26 mouse cellular contexts compared by ENCODE assay signal in the genomic region with DNA sequence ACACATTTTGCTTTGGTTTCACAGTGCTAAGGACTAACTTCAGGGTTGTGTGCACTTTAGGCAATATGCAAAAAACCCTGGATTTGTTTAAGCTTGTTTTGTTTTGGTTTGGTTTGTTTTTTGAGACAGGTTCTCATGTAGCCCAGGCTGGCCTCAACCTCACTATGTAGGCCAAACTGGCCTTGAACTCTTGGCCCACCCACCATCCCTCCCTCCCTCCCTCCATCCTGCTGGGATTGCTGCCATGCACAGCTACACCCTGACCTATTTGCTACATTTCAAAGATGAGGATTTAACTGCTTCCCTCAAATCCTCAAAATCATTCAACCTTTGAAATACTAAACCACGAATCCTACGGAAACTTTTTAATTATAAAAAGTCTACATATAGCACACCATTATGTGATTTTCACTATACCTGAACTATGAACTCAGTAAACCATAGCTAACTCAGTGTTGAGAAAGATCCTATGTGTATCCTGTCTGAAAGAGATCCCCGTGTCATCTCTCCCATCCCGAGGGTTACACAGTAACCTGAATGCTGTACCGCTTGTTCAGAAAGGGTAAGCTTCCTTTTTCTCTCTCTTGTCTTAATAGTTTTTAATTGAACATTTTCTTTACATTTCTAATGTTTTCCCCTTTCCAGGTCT. TPM values are rescaled to one million over a fixed set of nuclear protein-coding genes. Genes with fewer than 3 reads are reported as not detected.
DNase-seq lines count a peak whose midpoint lies in the region; ATAC-seq and TF ChIP-seq lines count a peak whose summit lies in the region.
"Had no signal": no experiment of that assay in that cellular context is flagged by ENCODE, and none has a peak within 500 bp of the region (broad histone marks: within the 10 kb centered on the region; RNA-seq: fewer than 3 reads in every experiment).

No protein-coding gene starts in this region.

- no peak overlapping the region for H3K9ac ChIP-seq in liver, embryonic 12.5 days
- H3K9ac ChIP-seq in liver, embryonic 14.5 days (replicated peaks) = no peak overlapping the region
- no peak overlapping the region for H3K9ac ChIP-seq in liver, postnatal 0 days (replicated peaks)
- no peak overlapping the region for H3K9ac ChIP-seq in forebrain, embryonic 16.5 days (replicated peaks; ENCODE audit: low read depth, low read length)
- H3K9ac ChIP-seq: embryonic facial prominence, embryonic 12.5 days; embryonic facial prominence, embryonic 15.5 days; heart, embryonic 12.5 days; heart, embryonic 15.5 days; hindbrain, embryonic 13.5 days had no signal

- no peaks in the 10 kb centered on the region for H3K9me3 ChIP-seq in liver, embryonic 12.5 days (replicated peaks)
- no peaks in the 10 kb centered on the region for H3K9me3 ChIP-seq in liver, embryonic 14.5 days (ENCODE audit: control insufficient read depth, low read length)
- H3K9me3 ChIP-seq in liver, postnatal 0 days (ENCODE audit: low read length) = no peaks in the 10 kb centered on the region
- no peaks in the 10 kb centered on the region for H3K9me3 ChIP-seq in forebrain, embryonic 16.5 days (ENCODE audit: control insufficient read depth, low read length)
- H3K9me3 ChIP-seq: embryonic facial prominence, embryonic 12.5 days; embryonic facial prominence, embryonic 15.5 days; heart, embryonic 12.5 days; heart, embryonic 15.5 days; hindbrain, embryonic 10.5 days; hindbrain, embryonic 13.5 days had no signal

- no peak overlapping the region for H3K4me2 ChIP-seq in liver, embryonic 12.5 days
- H3K4me2 ChIP-seq in liver, embryonic 14.5 days (ENCODE audit: low read depth) = no peak overlapping the region
- H3K4me2 ChIP-seq in liver, postnatal 0 days (ENCODE audit: low read depth, low read length) = peak overlapping the region; percentile 42
- no peak overlapping the region for H3K4me2 ChIP-seq in forebrain, embryonic 16.5 days (ENCODE audit: low read length)
- H3K4me2 ChIP-seq: embryonic facial prominence, embryonic 12.5 days; embryonic facial prominence, embryonic 15.5 days; heart, embryonic 12.5 days; heart, embryonic 15.5 days; hindbrain, embryonic 13.5 days had no signal

- H3K36me3 ChIP-seq in liver, embryonic 12.5 days = peaks cover 74% of the 10 kb centered on the region
- H3K36me3 ChIP-seq in liver, embryonic 14.5 days (replicated peaks; ENCODE audit: control insufficient read depth, insufficient read depth, low read depth) = peaks cover 8% of the 10 kb centered on the region
- H3K36me3 ChIP-seq in liver, postnatal 0 days (replicated peaks; ENCODE audit: insufficient read depth, low read length) = peaks cover 15% of the 10 kb centered on the region
- H3K36me3 ChIP-seq in forebrain, embryonic 16.5 days (ENCODE audit: control insufficient read depth, insufficient read depth) = peaks cover 16% of the 10 kb centered on the region

- no peak for DNase-seq in liver
- DNase-seq in liver, embryonic 14.5 days (ENCODE audit: low read depth in 3 of 3, low spot score in 3 of 3) = no peak
- no peak for DNase-seq in liver, postnatal 0 days
- no peak for DNase-seq in neural tube, embryonic 10.5 days (ENCODE audit: extremely low spot score, low spot score)
- no peak for DNase-seq in embryo, embryonic 10.5 days (ENCODE audit: low spot score)
- DNase-seq: adrenal gland, adult 8-10 months; adrenal gland, postnatal 25 days; cerebellum, adult 18-20 months; cerebellum, adult 9-10 months; cerebellum, postnatal 14 days; gastrocnemius, postnatal 10 days; gastrocnemius, postnatal 36 days; heart, postnatal 10 days; heart, postnatal 36 days had no signal

- 85% methylated on average over 5 of the region's 5 CpGs for WGBS in liver, embryonic 12.5 days (ENCODE audit: insufficient replicate concordance)
- 81% methylated on average over 5 of the region's 5 CpGs for WGBS in liver, embryonic 14.5 days (ENCODE audit: insufficient replicate concordance)
- 68% methylated on average over 5 of the region's 5 CpGs for WGBS in liver, postnatal 0 days (ENCODE audit: insufficient replicate concordance)
- WGBS in forebrain, embryonic 16.5 days = 95% methylated on average over 5 of the region's 5 CpGs

- no peak for TF ChIP-seq CTCF in bone marrow macrophage, adult 2 months (IDR thresholded peaks at IDR 0.05; ENCODE audit: low read depth, low read length)
- TF ChIP-seq CTCF in liver, embryonic 14.5 days (IDR thresholded peaks at IDR 0.05; ENCODE audit: low read depth) = no peak
- TF ChIP-seq CTCF in liver, postnatal 0 days (IDR thresholded peaks at IDR 0.05; ENCODE audit: low read depth) = no peak

- H3K27ac ChIP-seq in liver, embryonic 12.5 days = no peak overlapping the region
- peak overlapping the region; percentile 42; the same call in 1 of the 2 replicates for H3K27ac ChIP-seq in bone marrow macrophage, adult 2 months (ENCODE audit: insufficient read depth, low read depth, low read length)
- no peak overlapping the region for H3K27ac ChIP-seq in liver, embryonic 14.5 days
- H3K27ac ChIP-seq in liver, postnatal 0 days (ENCODE audit: low read depth) = peak overlapping the region; percentile 75
- no peak overlapping the region for H3K27ac ChIP-seq in forebrain, embryonic 16.5 days (ENCODE audit: low read length)
- H3K27ac ChIP-seq: embryonic facial prominence, embryonic 12.5 days; embryonic facial prominence, embryonic 15.5 days; heart, embryonic 15.5 days; hindbrain, embryonic 10.5 days; hindbrain, embryonic 13.5 days had no signal

- peaks cover 8% of the 10 kb centered on the region for H3K4me1 ChIP-seq in liver, embryonic 12.5 days
- H3K4me1 ChIP-seq in bone marrow macrophage, adult 2 months (ENCODE audit: control insufficient read depth, insufficient read depth, low read length) = peaks cover 15% of the 10 kb centered on the region
- H3K4me1 ChIP-seq in liver, embryonic 14.5 days (replicated peaks; ENCODE audit: control insufficient read depth in 2 of 2, insufficient read depth in 2 of 2, low read length in 1 of 2) = peaks cover 0 to 11% of the 10 kb centered on the region in 2 experiments; a peak in 2 of 4 replicates
- H3K4me1 ChIP-seq in liver, postnatal 0 days (ENCODE audit: insufficient read depth) = peaks cover 10% of the 10 kb centered on the region
- no peaks in the 10 kb centered on the region for H3K4me1 ChIP-seq in forebrain, embryonic 16.5 days (replicated peaks; ENCODE audit: control insufficient read depth, insufficient read depth, low read length)
- H3K4me1 ChIP-seq: embryonic facial prominence, embryonic 12.5 days; embryonic facial prominence, embryonic 15.5 days; heart, embryonic 12.5 days; heart, embryonic 15.5 days; hindbrain, embryonic 10.5 days; hindbrain, embryonic 13.5 days had no signal

- 0 out of 2 replicates have a peak, but pooled peaks have one; percentile 57 for ATAC-seq in liver, embryonic 12.5 days
- peak; percentile 55; the same call in 1 of the 2 replicates for ATAC-seq in liver, embryonic 14.5 days (ENCODE audit: insufficient read depth)
- ATAC-seq in liver, postnatal 0 days = peak; percentile 69
- ATAC-seq in forebrain, embryonic 16.5 days = no peak
- ATAC-seq: CD4-positive, CD25-positive, alpha-beta regulatory T cell, adult 4 months; forebrain, embryonic 14.5 days; hindbrain, embryonic 16.5 days had no signal

- H3K4me3 ChIP-seq in liver, embryonic 12.5 days = no peak overlapping the region
- no peak overlapping the region for H3K4me3 ChIP-seq in bone marrow macrophage, adult 2 months (ENCODE audit: insufficient read depth, low read length)
- no peak overlapping the region for H3K4me3 ChIP-seq in liver, embryonic 14.5 days (ENCODE audit: insufficient read depth in 1 of 2, low read depth in 2 of 2, low read length in 2 of 2)
- H3K4me3 ChIP-seq in liver, postnatal 0 days (ENCODE audit: low read depth, low read length) = peak overlapping the region; percentile 13; the same call in 1 of the 2 replicates
- no peak overlapping the region for H3K4me3 ChIP-seq in forebrain, embryonic 16.5 days (replicated peaks; ENCODE audit: low read length)
- H3K4me3 ChIP-seq: embryonic facial prominence, embryonic 12.5 days; embryonic facial prominence, embryonic 15.5 days; heart, embryonic 12.5 days; heart, embryonic 15.5 days; hindbrain, embryonic 10.5 days; hindbrain, embryonic 13.5 days had no signal

- no peak for TF ChIP-seq EP300 in liver, embryonic 14.5 days (IDR thresholded peaks at IDR 0.05; ENCODE audit: low read depth)
- TF ChIP-seq EP300 in liver, postnatal 0 days (IDR thresholded peaks at IDR 0.05; ENCODE audit: low read depth) = no peak

- TF ChIP-seq POLR2A in bone marrow macrophage, adult 2 months (IDR thresholded peaks at IDR 0.05; ENCODE audit: borderline replicate concordance, low read depth, low read length) = no peak

- no peaks in the 10 kb centered on the region for H3K27me3 ChIP-seq in liver, embryonic 12.5 days (replicated peaks)
- H3K27me3 ChIP-seq in liver, embryonic 14.5 days (ENCODE audit: control insufficient read depth, insufficient read depth, low read length) = no peaks in the 10 kb centered on the region
- H3K27me3 ChIP-seq in liver, postnatal 0 days (ENCODE audit: insufficient read depth, low read length) = no peaks in the 10 kb centered on the region
- H3K27me3 ChIP-seq in forebrain, embryonic 16.5 days (replicated peaks; ENCODE audit: control insufficient read depth, insufficient read depth, low read length) = no peaks in the 10 kb centered on the region
- H3K27me3 ChIP-seq: embryonic facial prominence, embryonic 12.5 days; embryonic facial prominence, embryonic 15.5 days; heart, embryonic 12.5 days; heart, embryonic 15.5 days; hindbrain, embryonic 13.5 days had no signal

RNA-seq across cellular contexts. Expression of a gene that starts 19.4 kb away (rescaled TPM):
- 84.4 and 86.6 TPM in 2 replicates for polyA plus RNA-seq in liver, embryonic 12.5 days (2016; fragmentation: Nextera tagmentation; extraction: Ambion mirVana)
- 22.9 and 23.1 TPM in 2 replicates for polyA plus RNA-seq in bone marrow macrophage, adult 2 months (2012; ENCODE audit: insufficient read depth, insufficient read length, missing spikeins)
- polyA plus RNA-seq in liver, embryonic 14.5 days (2012; rRNA removed) = 10.5 and 17.8 TPM in 2 replicates
- 47.3 and 55.1 TPM in 2 replicates for polyA plus RNA-seq in liver, embryonic 14.5 days (2014; fragmentation: Nextera tagmentation; extraction: Ambion mirVana)
- polyA plus RNA-seq in liver, postnatal 0 days (2015; fragmentation: Nextera tagmentation; extraction: Ambion mirVana) = 23.8 and 25.7 TPM in 2 replicates
- polyA plus RNA-seq in forebrain, embryonic 16.5 days (2015; fragmentation: Nextera tagmentation; extraction: Ambion mirVana) = 31.3 and 33.8 TPM in 2 replicates

RNA-seq across cellular contexts. Expression of a gene that starts 19.6 kb away (rescaled TPM):
- 195 and 200 TPM in 2 replicates for polyA plus RNA-seq in liver, embryonic 12.5 days (2016; fragmentation: Nextera tagmentation; extraction: Ambion mirVana)
- polyA plus RNA-seq in bone marrow macrophage, adult 2 months (2012; ENCODE audit: insufficient read depth, insufficient read length, missing spikeins) = 102 and 103 TPM in 2 replicates
- polyA plus RNA-seq in liver, embryonic 14.5 days (2012; rRNA removed) = 76.5 and 112 TPM in 2 replicates
- polyA plus RNA-seq in liver, embryonic 14.5 days (2014; fragmentation: Nextera tagmentation; extraction: Ambion mirVana) = 135 and 138 TPM in 2 replicates
- 122 and 136 TPM in 2 replicates for polyA plus RNA-seq in liver, postnatal 0 days (2015; fragmentation: Nextera tagmentation; extraction: Ambion mirVana)
- polyA plus RNA-seq in forebrain, embryonic 16.5 days (2015; fragmentation: Nextera tagmentation; extraction: Ambion mirVana) = 294 and 308 TPM in 2 replicates

RNA-seq across cellular contexts. Expression of a gene that starts 37.3 kb away (rescaled TPM):
- 0.94 and 1.8 TPM in 2 replicates for polyA plus RNA-seq in liver, embryonic 12.5 days (2016; fragmentation: Nextera tagmentation; extraction: Ambion mirVana)
- 1.2 and 2.2 TPM in 2 replicates for polyA plus RNA-seq in bone marrow macrophage, adult 2 months (2012; ENCODE audit: insufficient read depth, insufficient read length, missing spikeins)
- polyA plus RNA-seq in liver, embryonic 14.5 days (2012; rRNA removed) = 0.45 and 0.79 TPM in 2 replicates
- 0.58 and 0.59 TPM in 2 replicates for polyA plus RNA-seq in liver, embryonic 14.5 days (2014; fragmentation: Nextera tagmentation; extraction: Ambion mirVana)
- 0.21 and 0.52 TPM in 2 replicates for polyA plus RNA-seq in liver, postnatal 0 days (2015; fragmentation: Nextera tagmentation; extraction: Ambion mirVana)
- 1.4 and 1.9 TPM in 2 replicates for polyA plus RNA-seq in forebrain, embryonic 16.5 days (2015; fragmentation: Nextera tagmentation; extraction: Ambion mirVana)

Comparison
In these comparisons a context has a peak if more than half of its experiments do, and no peak if none do; other contexts are left out.
1. H3K27ac ChIP-seq: peak in bone marrow macrophage, adult 2 months (single experiment) and liver, postnatal 0 days (single experiment); none in liver, embryonic 12.5 days (single experiment), liver, embryonic 14.5 days (single experiment) and forebrain, embryonic 16.5 days (single experiment).